Mouse (Mus musculus): ENCODE data around the gene Mapk7. TPM values are rescaled to one million over a fixed set of nuclear protein-coding genes. Genes with fewer than 3 reads are reported as not detected.

Mapk7 gene
- total and polyA plus RNA-seq, 3 experiments = 5.1 to 21.6 (median 12.2) TPM

DNA sequence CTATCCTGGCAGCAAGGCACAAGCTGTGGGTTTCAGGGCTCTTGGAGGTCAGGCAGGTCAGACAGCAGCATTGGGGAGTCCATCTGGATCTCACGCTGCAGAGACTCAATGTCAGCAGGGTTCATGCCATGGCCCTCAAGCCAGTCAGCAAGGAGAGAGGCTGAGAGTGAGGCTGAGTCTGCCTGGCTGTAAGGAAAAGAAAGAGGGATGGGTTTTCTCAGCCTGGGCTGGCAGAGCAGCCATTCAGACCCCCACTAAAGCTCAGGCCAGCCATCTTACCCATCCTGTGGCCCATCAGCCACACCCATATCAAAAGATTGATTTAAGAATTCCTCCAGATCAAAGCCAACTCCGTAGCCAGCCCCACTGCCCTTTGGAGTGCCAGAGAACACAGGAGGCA is 5.1 kb downstream of the Mapk7 start:
- peaks cover 43 to 58% of the 10 kb centered on the region in 2 experiments for H3K36me3 ChIP-seq (replicated peaks in 1 of 2; ENCODE audit: control insufficient read depth in 1 of 2, insufficient read depth in 1 of 2, low read length in 1 of 2)
- H3K4me2 ChIP-seq (ENCODE audit: insufficient read depth, low read depth, poor library complexity, severe bottlenecking) = no peak overlapping the region
- no peaks in the 10 kb centered on the region for H3K9me3 ChIP-seq (replicated peaks; ENCODE audit: low read length)
- DNase-seq (ENCODE audit: extremely low read depth) = no peak
- dilution Hi-C loops (cut with MboI; ENCODE audit: extremely low pct_ligation_motif_present, extremely low pct_unique_long_range_greater_than_20kb, low sequenced_read_pairs) (no loop called here), in situ Hi-C loops (cut with MboI; ENCODE audit: low pct_ligation_motif_present, low pct_unique_long_range_greater_than_20kb, low sequenced_read_pairs) (no loop called here)
- H3K27ac ChIP-seq (ENCODE audit: insufficient read depth, low read depth) = no peak overlapping the region
- no peak overlapping the region for H3K4me3 ChIP-seq (replicated peaks in 1 of 3; ENCODE audit: low read depth in 2 of 3, low read length in 2 of 3, poor library complexity in 1 of 3)
- peaks cover 11 to 23% of the 10 kb centered on the region in 2 experiments for H3K4me1 ChIP-seq (ENCODE audit: control insufficient read depth in 1 of 2, insufficient read depth in 2 of 2)
- H3K27me3 ChIP-seq (replicated peaks) = no peaks in the 10 kb centered on the region
- no peak overlapping the region for H3K9ac ChIP-seq (ENCODE audit: insufficient read depth, low read depth)
- TF ChIP-seq HCFC1 (IDR thresholded peaks at IDR 0.05; ENCODE audit: low read depth, low read length) = no peak
- no peak for TF ChIP-seq TCF12 (IDR thresholded peaks at IDR 0.05; ENCODE audit: low read depth, low read length)
- no peak for TF ChIP-seq JUND (conservative IDR thresholded peaks at IDR 0.05; ENCODE audit: low read depth, low read length)
- no peak for TF ChIP-seq GABPA (IDR thresholded peaks at IDR 0.05; ENCODE audit: insufficient replicate concordance, low read depth, low read length)
- no peak for TF ChIP-seq ZNF384 (IDR thresholded peaks at IDR 0.05; ENCODE audit: low read depth, low read length)
- TF ChIP-seq MAFK (IDR thresholded peaks at IDR 0.05; ENCODE audit: insufficient replicate concordance, low read length) = no peak
- no peak for TF ChIP-seq CHD2 (IDR thresholded peaks at IDR 0.05; ENCODE audit: low read length)
- no peak for TF ChIP-seq POLR2A (IDR thresholded peaks at IDR 0.05; ENCODE audit: low read depth, low read length)
- TF ChIP-seq ZMIZ1 (IDR thresholded peaks at IDR 0.05; ENCODE audit: low read depth, low read length) = no peak
- TF ChIP-seq KAT2A (IDR thresholded peaks at IDR 0.05; ENCODE audit: insufficient replicate concordance, low read length) = no peak
- TF ChIP-seq EP300 (IDR thresholded peaks at IDR 0.05; ENCODE audit: low read length) = no peak
- no peak for TF ChIP-seq MAZ (IDR thresholded peaks at IDR 0.05; ENCODE audit: low read depth, low read length)
- no peak for TF ChIP-seq USF1 (IDR thresholded peaks at IDR 0.05; ENCODE audit: low read depth, low read length)
- no peak for TF ChIP-seq TBP (conservative IDR thresholded peaks at IDR 0.05; ENCODE audit: low read depth, low read length)
- TF ChIP-seq UBTF (IDR thresholded peaks at IDR 0.05; ENCODE audit: low read depth, low read length) = no peak
- no peak for TF ChIP-seq USF2 (conservative IDR thresholded peaks at IDR 0.05; ENCODE audit: low read depth, low read length)
- H3K79me2 ChIP-seq (replicated peaks; ENCODE audit: control insufficient read depth, extremely low read depth, insufficient read depth, poor library complexity, severe bottlenecking) = 0 out of 2 replicates have a peak, but pooled peaks cover 2% of the 10 kb centered on the region

DNA sequence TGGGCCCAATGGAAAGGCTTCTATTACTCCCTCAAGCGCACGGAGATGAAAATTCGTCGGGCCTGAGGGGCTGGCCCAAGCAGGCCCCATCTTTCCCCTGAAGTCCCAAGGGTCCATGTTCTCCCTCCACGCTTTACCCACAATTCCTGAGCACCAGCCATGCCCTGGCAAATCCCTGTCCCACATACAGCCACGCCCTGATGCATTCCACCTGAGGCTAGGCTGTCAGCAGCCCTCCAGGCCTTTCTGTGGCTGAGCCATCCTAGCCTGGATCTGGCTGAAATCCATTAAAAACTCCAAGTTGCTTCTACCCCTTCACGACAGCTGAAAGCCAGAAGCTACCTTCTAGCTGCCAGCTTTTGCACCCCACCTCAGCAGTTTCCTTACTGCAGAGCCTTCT is 6.3 kb downstream of the Mapk7 start:
- TF ChIP-seq USF2 (conservative IDR thresholded peaks at IDR 0.05; ENCODE audit: low read depth, low read length) (no peak), PAX5 (IDR thresholded peaks at IDR 0.05; ENCODE audit: low read length) (no peak), ELF1 (IDR thresholded peaks at IDR 0.05; ENCODE audit: low read depth, low read length) (no peak), MAZ (IDR thresholded peaks at IDR 0.05; ENCODE audit: low read depth, low read length) (no peak), NRF1 (IDR thresholded peaks at IDR 0.05; ENCODE audit: low read depth, low read length) (no peak), MXI1 (IDR thresholded peaks at IDR 0.05; ENCODE audit: low read depth, low read length) (no peak), POLR2A (IDR thresholded peaks at IDR 0.05; ENCODE audit: low read depth, low read length) (no peak), ZNF384 (IDR thresholded peaks at IDR 0.05; ENCODE audit: low read depth, low read length) (no peak), SIN3A (IDR thresholded peaks at IDR 0.05; ENCODE audit: low read length) (no peak)
- Histone ChIP-seq H3K9ac (ENCODE audit: insufficient read depth, low read depth) (no peak overlapping the region), H3K27ac (ENCODE audit: insufficient read depth, low read depth) (no peak overlapping the region), H3K36me3 (replicated peaks in 1 of 2; ENCODE audit: control insufficient read depth in 1 of 2, insufficient read depth in 1 of 2, low read length in 1 of 2) (peaks cover 43 to 58% of the 10 kb centered on the region in 2 experiments), H3K9me3 (replicated peaks; ENCODE audit: low read length) (no peaks in the 10 kb centered on the region), H3K4me2 (ENCODE audit: insufficient read depth, low read depth, poor library complexity, severe bottlenecking) (no peak overlapping the region), H3K79me2 (replicated peaks; ENCODE audit: control insufficient read depth, extremely low read depth, insufficient read depth, poor library complexity, severe bottlenecking) (0 out of 2 replicates have a peak, but pooled peaks cover 1% of the 10 kb centered on the region), H3K4me3 (replicated peaks in 1 of 3; ENCODE audit: low read depth in 2 of 3, low read length in 2 of 3, poor library complexity in 1 of 3) (no peak overlapping the region), H3K4me1 (ENCODE audit: control insufficient read depth in 1 of 2, insufficient read depth in 2 of 2) (peaks cover 8 to 17% of the 10 kb centered on the region in 2 experiments), H3K27me3 (replicated peaks) (peaks cover 2% of the 10 kb centered on the region)
- in situ Hi-C loops (cut with MboI; ENCODE audit: low pct_ligation_motif_present, low pct_unique_long_range_greater_than_20kb, low sequenced_read_pairs) (no loop called here), dilution Hi-C loops (cut with MboI; ENCODE audit: extremely low pct_ligation_motif_present, extremely low pct_unique_long_range_greater_than_20kb, low sequenced_read_pairs) (no loop called here)
- DNase-seq (ENCODE audit: extremely low read depth) = no peak
